Mouse (Mus musculus) intestine, embryonic 14.5 days (tissue): ENCODE data around the gene Map4k4. TPM values are rescaled to one million over a fixed set of nuclear protein-coding genes. Genes with fewer than 3 reads are reported as not detected.
A peak's percentile ranks its signal among the peaks of the same experiment; 100 is the strongest.

Experiments used
- ATAC-seq: fragments of 200-750 bp; cut with Nextera tagmentation; replicated peaks from 2 replicates; pipeline ENCODE4 v1.8.0; 2017; ENCODE audit warnings: low read depth, moderate number of reproducible peaks, moderate TSS enrichment, moderate library complexity; ENCODE audit not compliant: low FRiP score, low TSS enrichment
- DNase-seq: peaks from one replicate; pipeline ENCODE4 v3.0.0-alpha.2; 2018; ENCODE audit warnings: low spot score
- H3K27ac ChIP-seq: fragments of 300-500 bp; sonication (generic); 2 replicates; pipeline ENCODE4 v1.5.1; 2014; ENCODE audit warnings: low read depth, mild to moderate bottlenecking, control low read depth
- H3K27me3 ChIP-seq: fragments of 300-500 bp; sonication (generic); replicated peaks from 2 replicates; pipeline ENCODE4 v1.6.1; 2014; ENCODE audit warnings: low read length, control low read depth; ENCODE audit not compliant: control insufficient read depth, insufficient read depth
- H3K36me3 ChIP-seq: fragments of 300-500 bp; sonication (generic); 2 replicates; pipeline ENCODE4 v1.6.1; 2014; ENCODE audit warnings: low read length, control low read depth; ENCODE audit not compliant: control insufficient read depth, insufficient read depth
- H3K4me1 ChIP-seq: fragments of 300-500 bp; sonication (generic); replicated peaks from 2 replicates; pipeline ENCODE4 v1.6.1; 2014; ENCODE audit warnings: low read length, control low read depth, mixed read lengths; ENCODE audit not compliant: control insufficient read depth, insufficient read depth
- H3K4me2 ChIP-seq: fragments of 300-500 bp; sonication (generic); 2 replicates; pipeline ENCODE4 v1.6.1; 2014; ENCODE audit warnings: low read length
- H3K4me3 ChIP-seq: fragments of 300-500 bp; sonication (generic); 2 replicates; pipeline ENCODE4 v1.5.1; 2014; ENCODE audit warnings: low read depth, low read length, control low read depth, mixed read lengths
- H3K9ac ChIP-seq: fragments of 300-500 bp; sonication (generic); 2 replicates; pipeline ENCODE4 v1.6.1; 2014; ENCODE audit warnings: mild to moderate bottlenecking, low read length
- H3K9me3 ChIP-seq: fragments of 300-500 bp; sonication (generic); 2 replicates; pipeline ENCODE4 v1.6.1; 2016; ENCODE audit warnings: low read length, control low read depth; ENCODE audit not compliant: control insufficient read depth
- WGBS: fragments of 180-500 bp; shearing (Covaris S2); extraction: QIAGEN DNeasy Blood & Tissue Kit; methylation state at CpG from one replicate; pipeline ENCODE4 v1.1.7; 2014; 5-methylcytosine and 5-hydroxymethylcytosine counted together
- polyA plus RNA-seq: library from polyadenylated mRNA; unstranded; fragments of >200 nt; fragmentation: Nextera tagmentation; extraction: Ambion mirVana; gene quantifications from 2 replicates; pipeline ENCODE4 v1.2.1, GENCODE M21; 2014

The Map4k4 gene
- polyA plus RNA-seq, 1 experiment from 2014 or later: 35.4 TPM

GRCm38 (mm10) chr1:39978781-39979486 is 78.2 kb downstream of the Map4k4 start:
- H3K36me3 ChIP-seq: peaks cover 93% of the 10 kb centered on the region
- H3K27ac ChIP-seq: no peak overlapping the region
- no peak overlapping the region for H3K9ac ChIP-seq
- no peak overlapping the region for H3K4me3 ChIP-seq
- no peaks in the 10 kb centered on the region for H3K9me3 ChIP-seq
- no peaks in the 10 kb centered on the region for H3K27me3 ChIP-seq
- DNase-seq (no peak), ATAC-seq (no peak)
- H3K4me2 ChIP-seq: no peak overlapping the region
- H3K4me1 ChIP-seq: 0 out of 2 replicates have a peak, but pooled peaks cover 3% of the 10 kb centered on the region
- 90% methylated on average over 20 of the region's 20 CpGs for WGBS

- Histone ChIP-seq H3K9me3 (no peaks in the 10 kb centered on the region), H3K36me3 (peaks cover 93% of the 10 kb centered on the region), H3K27ac (no peak overlapping the region), H3K4me1 (0 out of 2 replicates have a peak, but pooled peaks cover 3% of the 10 kb centered on the region), H3K4me3 (no peak overlapping the region), H3K27me3 (no peaks in the 10 kb centered on the region), H3K9ac (no peak overlapping the region), H3K4me2 (no peak overlapping the region)
- DNase-seq (no peak), ATAC-seq (no peak)
- WGBS: 89% methylated on average over 15 of the region's 15 CpGs
These were observed 79.9 kb downstream of the Map4k4 start for GRCm38 (mm10) chr1:39980314-39981290.

- Histone ChIP-seq H3K9ac (no peak overlapping the region), H3K4me3 (no peak overlapping the region), H3K27ac (no peak overlapping the region), H3K27me3 (no peaks in the 10 kb centered on the region), H3K4me1 (0 out of 2 replicates have a peak, but pooled peaks cover 3% of the 10 kb centered on the region), H3K36me3 (peaks cover 92% of the 10 kb centered on the region), H3K4me2 (no peak overlapping the region), H3K9me3 (no peaks in the 10 kb centered on the region)
- ATAC-seq: no peak
- no peak for DNase-seq
- WGBS: 77% methylated on average over 3 of the region's 3 CpGs
These were observed 81.3 kb downstream of the Map4k4 start for GRCm38 (mm10) chr1:39981970-39982369.

GRCm38 (mm10) chr1:39982727-39983487 is 82.2 kb downstream of the Map4k4 start:
- Histone ChIP-seq H3K4me2 (no peak overlapping the region), H3K36me3 (peaks cover 92% of the 10 kb centered on the region), H3K27ac (peak overlapping the region; percentile 4; the same call in 1 of the 2 replicates), H3K4me3 (no peak overlapping the region), H3K4me1 (0 out of 2 replicates have a peak, but pooled peaks cover 3% of the 10 kb centered on the region), H3K27me3 (no peaks in the 10 kb centered on the region), H3K9me3 (no peaks in the 10 kb centered on the region), H3K9ac (no peak overlapping the region)
- WGBS: 65% methylated on average over 13 of the region's 13 CpGs
- ATAC-seq (0 out of 2 replicates have a peak, but pooled peaks have one; percentile 15), DNase-seq (no peak)

- Histone ChIP-seq H3K27ac (no peak overlapping the region), H3K9me3 (no peaks in the 10 kb centered on the region), H3K4me3 (no peak overlapping the region), H3K27me3 (no peaks in the 10 kb centered on the region), H3K4me1 (0 out of 2 replicates have a peak, but pooled peaks cover 3% of the 10 kb centered on the region), H3K36me3 (peaks cover 92% of the 10 kb centered on the region), H3K9ac (no peak overlapping the region), H3K4me2 (no peak overlapping the region)
- ATAC-seq: no peak
- no peak for DNase-seq
- 78% methylated on average over 9 of the region's 9 CpGs for WGBS
These were observed 83.6 kb downstream of the Map4k4 start for GRCm38 (mm10) chr1:39984331-39984730.

- H3K36me3 ChIP-seq: peaks cover 93% of the 10 kb centered on the region
- no peak for DNase-seq
- H3K9ac ChIP-seq: no peak overlapping the region
- H3K4me3 ChIP-seq: no peak overlapping the region
- H3K27me3 ChIP-seq: no peaks in the 10 kb centered on the region
- 90% methylated on average over 9 of the region's 9 CpGs for WGBS
- no peak overlapping the region for H3K27ac ChIP-seq
- H3K4me1 ChIP-seq: 0 out of 2 replicates have a peak, but pooled peaks cover 3% of the 10 kb centered on the region
- H3K4me2 ChIP-seq: no peak overlapping the region
- H3K9me3 ChIP-seq: no peaks in the 10 kb centered on the region
- ATAC-seq: no peak
These were observed 86.1 kb downstream of the Map4k4 start for GRCm38 (mm10) chr1:39986820-39987219.

GRCm38 (mm10) chr1:39988841-39989240 is 88.1 kb downstream of the Map4k4 start:
- Histone ChIP-seq H3K9me3 (no peaks in the 10 kb centered on the region), H3K4me2 (no peak overlapping the region), H3K4me3 (no peak overlapping the region), H3K4me1 (no peaks in the 10 kb centered on the region), H3K27me3 (no peaks in the 10 kb centered on the region), H3K36me3 (peaks cover 95% of the 10 kb centered on the region), H3K27ac (no peak overlapping the region), H3K9ac (no peak overlapping the region)
- ATAC-seq (no peak), DNase-seq (no peak)
- WGBS: 75% methylated on average over 12 of the region's 12 CpGs

- ATAC-seq (no peak), DNase-seq (no peak)
- Histone ChIP-seq H3K36me3 (peaks cover 97% of the 10 kb centered on the region), H3K9me3 (no peaks in the 10 kb centered on the region), H3K27ac (no peak overlapping the region), H3K4me1 (no peaks in the 10 kb centered on the region), H3K4me3 (no peak overlapping the region), H3K4me2 (no peak overlapping the region), H3K9ac (no peak overlapping the region), H3K27me3 (no peaks in the 10 kb centered on the region)
- WGBS: 90% methylated on average over 9 of the region's 9 CpGs
These were observed 89.3 kb downstream of the Map4k4 start for GRCm38 (mm10) chr1:39990041-39990440.
